Mouse (Mus musculus): ENCODE results near the gene Ttc36. TPM values are rescaled to one million over a fixed set of nuclear protein-coding genes. Genes with fewer than 3 reads are reported as not detected.
"Not testable (repeated sequence)": the region's sequence is repeated elsewhere in the genome, so short reads cannot be mapped to it uniquely, and the experiment has no call there.

The Ttc36 gene
- polyA plus RNA-seq, 1 experiment from 2014 or later, result 7.3 TPM

DNA sequence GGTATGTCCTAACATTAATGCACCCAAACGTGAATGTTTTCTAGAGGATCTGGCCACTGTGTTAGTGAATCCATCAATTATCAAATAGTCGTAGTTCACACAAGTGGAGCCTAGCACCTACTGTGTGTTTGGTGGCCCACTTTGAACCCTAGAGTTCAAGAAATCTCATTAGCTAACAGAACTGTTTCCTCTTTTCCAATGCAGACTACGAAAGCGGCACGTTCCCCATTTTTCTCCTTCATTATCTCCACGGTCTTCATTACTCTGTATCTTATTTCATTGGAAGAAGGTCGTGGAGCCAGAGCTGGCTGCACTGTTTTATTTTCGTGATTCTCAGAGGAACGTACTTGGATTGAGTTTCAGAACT is 2.9 kb downstream of the Ttc36 start:
- peaks cover 19% of the 10 kb centered on the region for H3K27me3 ChIP-seq (replicated peaks; ENCODE audit: control insufficient read depth, insufficient read depth, low read length)
- no peaks in the 10 kb centered on the region; the same call in none of the 2 replicates for H3K36me3 ChIP-seq (ENCODE audit: control insufficient read depth, insufficient read depth, low read length)
- no peak overlapping the region for H3K27ac ChIP-seq (ENCODE audit: low read depth, low read length)
- DNase-seq (ENCODE audit: low spot score) (no peak), ATAC-seq (replicated peaks; ENCODE audit: low FRiP score) (no peak)
- WGBS, result 37% methylated on average over 9 of the region's 9 CpGs
- peaks cover 14% of the 10 kb centered on the region for H3K4me1 ChIP-seq (replicated peaks; ENCODE audit: control insufficient read depth, insufficient read depth, low read length)
- peak overlapping the region; percentile 72 for H3K9ac ChIP-seq (ENCODE audit: low read depth, low read length)
- H3K9me3 ChIP-seq (ENCODE audit: control insufficient read depth, low read length), result no peaks in the 10 kb centered on the region
- H3K4me2 ChIP-seq, result peak overlapping the region; percentile 99
- peak overlapping the region; percentile 72 for H3K4me3 ChIP-seq (ENCODE audit: low read depth, low read length)

DNA sequence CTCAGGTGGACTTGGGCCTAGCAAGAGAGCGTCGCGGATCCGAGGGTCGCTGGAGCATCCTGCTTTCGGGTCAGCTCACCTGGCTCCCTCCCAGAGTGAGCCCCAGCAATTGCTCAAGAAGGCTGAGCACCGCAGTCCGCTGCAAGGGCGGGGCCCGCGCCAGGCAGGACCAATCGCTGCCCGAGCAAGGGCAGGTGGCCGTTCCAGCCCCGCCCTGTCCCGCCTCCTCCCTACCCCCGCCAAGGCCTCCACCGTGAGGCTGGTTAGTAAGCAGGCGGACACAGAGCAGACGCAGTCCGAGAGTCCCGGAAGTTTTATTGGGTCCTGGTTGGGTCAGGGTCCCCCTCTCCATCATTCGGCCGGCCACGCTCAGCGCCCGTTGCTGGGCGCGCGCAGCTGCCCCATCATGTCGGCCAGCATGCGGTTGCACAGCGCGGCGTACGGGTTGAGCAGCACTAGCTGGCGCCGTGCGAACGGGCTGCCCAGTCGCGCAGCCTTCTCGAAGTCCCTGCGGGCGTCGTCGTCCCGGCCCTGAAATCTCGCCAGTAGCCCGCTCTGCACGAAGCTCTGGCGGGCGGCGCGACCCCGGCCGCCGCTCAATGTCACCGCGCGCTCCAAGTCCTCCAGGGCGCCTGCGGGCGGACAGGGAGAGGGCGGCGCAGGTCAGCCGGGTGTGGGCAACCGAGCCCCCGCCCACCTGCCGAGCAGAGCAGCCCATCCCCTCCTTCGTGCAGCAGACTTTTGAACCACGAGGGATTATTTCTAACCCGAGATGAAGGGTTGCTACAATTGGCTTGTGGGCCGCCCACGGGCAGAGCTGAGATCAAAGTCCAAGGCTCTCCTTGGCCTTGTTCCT is 3.5 kb downstream of the Ttc36 start, which contains the start of gene Tmem25:
Gene Tmem25, minus strand, starts transcription at position 206 of the 856 bp plus-strand sequence.
- no peaks in the 10 kb centered on the region for H3K36me3 ChIP-seq (ENCODE audit: control insufficient read depth, insufficient read depth, low read length)
- DNase-seq (ENCODE audit: low spot score) (peak; percentile 87), ATAC-seq (replicated peaks; ENCODE audit: low FRiP score) (peak; percentile 95)
- peak within 1 kb of the TSS; percentile 72 for H3K9ac ChIP-seq (ENCODE audit: low read depth, low read length)
- under 1% methylated on average over 75 of the region's 75 CpGs for WGBS
- H3K4me3 ChIP-seq (ENCODE audit: low read depth, low read length), result peak within 1 kb of the TSS; percentile 72
- peaks cover 19% of the 10 kb centered on the region for H3K27me3 ChIP-seq (replicated peaks; ENCODE audit: control insufficient read depth, insufficient read depth, low read length)
- no peaks in the 10 kb centered on the region for H3K9me3 ChIP-seq (ENCODE audit: control insufficient read depth, low read length)
- peak within 1 kb of the TSS; percentile 71; the same call in 1 of the 2 replicates for H3K27ac ChIP-seq (ENCODE audit: low read depth, low read length)
- peaks cover 14% of the 10 kb centered on the region for H3K4me1 ChIP-seq (replicated peaks; ENCODE audit: control insufficient read depth, insufficient read depth, low read length)
- H3K4me2 ChIP-seq, result peak within 1 kb of the TSS; percentile 99

GRCm38 (mm10) chr9:44798298-44798697 is 4.6 kb downstream of the Ttc36 start:
- Histone ChIP-seq H3K36me3 (ENCODE audit: control insufficient read depth, insufficient read depth, low read length) (no peaks in the 10 kb centered on the region), H3K4me2 (peak overlapping the region; percentile 99), H3K4me3 (ENCODE audit: low read depth, low read length) (no peak overlapping the region), H3K27ac (ENCODE audit: low read depth, low read length) (no peak overlapping the region), H3K9ac (ENCODE audit: low read depth, low read length) (no peak overlapping the region), H3K4me1 (replicated peaks; ENCODE audit: control insufficient read depth, insufficient read depth, low read length) (peaks cover 14% of the 10 kb centered on the region), H3K9me3 (ENCODE audit: control insufficient read depth, low read length) (no peaks in the 10 kb centered on the region), H3K27me3 (replicated peaks; ENCODE audit: control insufficient read depth, insufficient read depth, low read length) (peaks cover 19% of the 10 kb centered on the region)
- 39% methylated on average over 7 of the region's 7 CpGs for WGBS
- ATAC-seq (replicated peaks; ENCODE audit: low FRiP score) (no peak), DNase-seq (ENCODE audit: low spot score) (no peak)

- Histone ChIP-seq H3K4me3 (ENCODE audit: low read depth, low read length) (no peak overlapping the region), H3K36me3 (ENCODE audit: control insufficient read depth, insufficient read depth, low read length) (peaks cover 2% of the 10 kb centered on the region; the same call in 1 of the 2 replicates), H3K27ac (ENCODE audit: low read depth, low read length) (no peak overlapping the region), H3K4me2 (no peak overlapping the region), H3K4me1 (replicated peaks; ENCODE audit: control insufficient read depth, insufficient read depth, low read length) (no peaks in the 10 kb centered on the region), H3K9ac (ENCODE audit: low read depth, low read length) (no peak overlapping the region), H3K9me3 (ENCODE audit: control insufficient read depth, low read length) (no peaks in the 10 kb centered on the region), H3K27me3 (replicated peaks; ENCODE audit: control insufficient read depth, insufficient read depth, low read length) (peaks cover 4% of the 10 kb centered on the region; the same call in 1 of the 2 replicates)
- 79% methylated on average over 9 of the region's 9 CpGs for WGBS
- ATAC-seq (replicated peaks; ENCODE audit: low FRiP score) (no peak), DNase-seq (ENCODE audit: low spot score) (no peak)
Measured at GRCm38 (mm10) chr9:44792842-44793241, 10.0 kb downstream of the Ttc36 start.

DNA sequence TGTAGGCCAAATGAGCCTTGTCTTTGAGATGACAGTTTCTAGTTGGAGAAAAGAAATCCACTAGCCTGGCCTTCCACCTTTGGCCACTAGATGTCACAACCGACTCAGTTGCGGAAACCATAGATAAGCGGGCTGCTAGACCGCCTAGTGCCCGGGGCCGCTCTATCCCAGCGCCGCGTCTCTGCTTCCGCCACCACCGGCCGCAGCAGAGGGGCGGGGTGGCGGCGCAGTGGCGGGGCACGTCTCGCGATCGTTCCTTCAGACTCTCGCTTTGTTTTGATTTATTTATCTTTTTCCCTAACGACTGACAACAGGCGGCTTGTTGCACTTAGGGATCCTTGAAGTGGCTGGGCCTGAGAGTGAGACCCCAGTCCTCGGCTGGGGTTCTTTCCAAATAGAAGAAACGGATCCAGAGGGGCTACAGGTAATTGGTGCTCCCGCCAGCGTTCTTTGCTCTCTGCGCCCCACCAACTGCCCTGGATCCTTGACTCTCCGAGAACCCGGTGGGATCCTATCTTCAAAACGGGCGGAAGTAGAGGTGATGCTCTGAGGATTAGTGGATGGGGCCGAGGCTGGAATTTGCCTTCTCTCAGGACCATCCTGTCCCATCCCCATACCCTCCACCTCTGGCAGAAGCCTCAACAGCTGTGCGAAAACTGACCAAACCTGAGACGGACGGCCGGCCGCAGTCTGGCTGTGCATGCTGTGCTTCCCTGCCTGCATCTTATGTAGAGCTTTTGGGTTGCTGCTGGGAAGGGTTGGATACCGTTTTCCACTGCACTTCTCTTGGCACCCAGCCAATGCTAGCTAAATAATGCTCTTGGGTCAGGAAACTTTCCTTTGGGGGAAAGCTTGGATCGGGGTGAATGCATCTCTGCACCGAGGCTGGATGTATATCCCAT is 29.9 kb downstream of the Ttc36 start:
- WGBS, result under 1% methylated on average over 41 of the region's 41 CpGs
- H3K4me2 ChIP-seq, result peak overlapping the region; percentile 97
- H3K4me1 ChIP-seq (replicated peaks; ENCODE audit: control insufficient read depth, insufficient read depth, low read length), result peaks cover 2% of the 10 kb centered on the region
- peak; percentile 98 for ATAC-seq (replicated peaks; ENCODE audit: low FRiP score)
- peak; percentile 90 for DNase-seq (ENCODE audit: low spot score)
- H3K27ac ChIP-seq (ENCODE audit: low read depth, low read length), result peak overlapping the region; percentile 71
- no peaks in the 10 kb centered on the region for H3K36me3 ChIP-seq (ENCODE audit: control insufficient read depth, insufficient read depth, low read length)
- H3K9ac ChIP-seq (ENCODE audit: low read depth, low read length), result peak overlapping the region; percentile 73
- no peaks in the 10 kb centered on the region for H3K9me3 ChIP-seq (ENCODE audit: control insufficient read depth, low read length)
- H3K4me3 ChIP-seq (ENCODE audit: low read depth, low read length), result peak overlapping the region; percentile 79
- H3K27me3 ChIP-seq (replicated peaks; ENCODE audit: control insufficient read depth, insufficient read depth, low read length), result no peaks in the 10 kb centered on the region

GRCm38 (mm10) chr9:44772392-44772749 is 30.5 kb downstream of the Ttc36 start:
- Histone ChIP-seq H3K27me3 (replicated peaks; ENCODE audit: control insufficient read depth, insufficient read depth, low read length) (no peaks in the 10 kb centered on the region), H3K4me1 (replicated peaks; ENCODE audit: control insufficient read depth, insufficient read depth, low read length) (peaks cover 2% of the 10 kb centered on the region), H3K36me3 (ENCODE audit: control insufficient read depth, insufficient read depth, low read length) (no peaks in the 10 kb centered on the region), H3K4me2 (peak overlapping the region; percentile 11), H3K9ac (ENCODE audit: low read depth, low read length) (0 out of 2 replicates have a peak overlapping the region, but pooled peaks have one; percentile 20), H3K9me3 (ENCODE audit: control insufficient read depth, low read length) (no peaks in the 10 kb centered on the region), H3K4me3 (ENCODE audit: low read depth, low read length) (no peak overlapping the region), H3K27ac (ENCODE audit: low read depth, low read length) (peak overlapping the region; percentile 78)
- DNase-seq (ENCODE audit: low spot score), result no peak
- no peak for ATAC-seq (replicated peaks; ENCODE audit: low FRiP score)
- 20% methylated on average over 5 of the region's 5 CpGs for WGBS

- H3K4me3 ChIP-seq (ENCODE audit: low read depth, low read length), result no peak overlapping the region
- no peaks in the 10 kb centered on the region for H3K9me3 ChIP-seq (ENCODE audit: control insufficient read depth, low read length)
- H3K27me3 ChIP-seq (replicated peaks; ENCODE audit: control insufficient read depth, insufficient read depth, low read length), result no peaks in the 10 kb centered on the region
- H3K27ac ChIP-seq (ENCODE audit: low read depth, low read length), result no peak overlapping the region
- no peak overlapping the region for H3K9ac ChIP-seq (ENCODE audit: low read depth, low read length)
- no peak overlapping the region for H3K4me2 ChIP-seq
- DNase-seq (ENCODE audit: low spot score) (no peak), ATAC-seq (replicated peaks; ENCODE audit: low FRiP score) (no peak)
- H3K36me3 ChIP-seq (ENCODE audit: control insufficient read depth, insufficient read depth, low read length), result no peaks in the 10 kb centered on the region
- 88% methylated on average over 5 of the region's 5 CpGs for WGBS
- H3K4me1 ChIP-seq (replicated peaks; ENCODE audit: control insufficient read depth, insufficient read depth, low read length), result peaks cover 3% of the 10 kb centered on the region
Measured at GRCm38 (mm10) chr9:44771376-44771775, 31.5 kb downstream of the Ttc36 start.

DNA sequence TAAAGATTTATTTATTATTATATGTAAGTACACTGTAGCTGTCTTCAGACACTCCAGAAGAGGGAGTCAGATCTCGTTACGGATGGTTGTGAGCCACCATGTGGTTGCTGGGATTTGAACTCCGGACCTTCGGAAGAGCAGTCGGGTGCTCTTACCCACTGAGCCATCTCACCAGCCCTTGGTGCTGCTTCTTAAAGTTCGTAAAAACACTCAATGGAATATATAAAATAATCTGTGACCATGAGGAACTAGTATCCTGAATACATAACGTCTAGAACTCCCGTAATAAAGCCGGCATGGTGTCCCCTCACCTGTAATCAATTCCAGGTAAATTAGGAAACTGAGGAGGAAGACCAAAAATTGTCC is 34.9 kb downstream of the Ttc36 start:
- H3K27ac ChIP-seq (ENCODE audit: low read depth, low read length), result peak overlapping the region; percentile 96; the same call in 1 of the 2 replicates
- H3K27me3 ChIP-seq (replicated peaks; ENCODE audit: control insufficient read depth, insufficient read depth, low read length); H3K36me3 ChIP-seq (ENCODE audit: control insufficient read depth, insufficient read depth, low read length); DNase-seq (ENCODE audit: low spot score); ATAC-seq (replicated peaks; ENCODE audit: low FRiP score); H3K9me3 ChIP-seq (ENCODE audit: control insufficient read depth, low read length): not testable (repeated sequence)
- peak overlapping the region; percentile 84 for H3K4me2 ChIP-seq
- WGBS, result 41% methylated on average over 7 of the region's 9 CpGs
- peak overlapping the region; percentile 95 for H3K4me3 ChIP-seq (ENCODE audit: low read depth, low read length)
- H3K4me1 ChIP-seq (replicated peaks; ENCODE audit: control insufficient read depth, insufficient read depth, low read length), result peaks cover 16% of the 10 kb centered on the region
- peak overlapping the region; percentile 55; the same call in 1 of the 2 replicates for H3K9ac ChIP-seq (ENCODE audit: low read depth, low read length)
